Mouse (Mus musculus): ENCODE results near the gene Hdac4.

Hdac4 gene

DNA sequence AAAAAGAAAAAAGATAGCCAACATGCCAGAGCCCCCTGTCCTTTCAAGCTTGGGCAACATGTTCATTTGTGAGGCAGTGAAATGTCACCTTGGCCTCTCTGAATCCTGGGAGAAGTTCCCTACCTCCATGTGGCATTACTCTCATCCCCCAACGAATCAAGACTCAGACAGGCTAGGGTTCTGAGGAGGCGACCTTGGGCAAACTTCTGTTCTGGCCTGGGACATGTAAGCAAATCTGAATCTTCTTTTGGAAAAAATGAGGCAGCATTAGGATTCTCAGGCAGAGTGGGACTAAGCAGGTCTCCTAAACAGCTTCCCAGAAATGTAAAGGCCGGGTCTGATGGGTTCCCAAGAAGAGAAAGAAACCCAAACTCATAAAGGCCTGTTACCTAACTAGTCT lies 202.8 kb downstream of the Hdac4 start:
- in situ Hi-C loops (cut with MboI; ENCODE audit: unreplicated experiment in 2 of 2): no loop called here

DNA sequence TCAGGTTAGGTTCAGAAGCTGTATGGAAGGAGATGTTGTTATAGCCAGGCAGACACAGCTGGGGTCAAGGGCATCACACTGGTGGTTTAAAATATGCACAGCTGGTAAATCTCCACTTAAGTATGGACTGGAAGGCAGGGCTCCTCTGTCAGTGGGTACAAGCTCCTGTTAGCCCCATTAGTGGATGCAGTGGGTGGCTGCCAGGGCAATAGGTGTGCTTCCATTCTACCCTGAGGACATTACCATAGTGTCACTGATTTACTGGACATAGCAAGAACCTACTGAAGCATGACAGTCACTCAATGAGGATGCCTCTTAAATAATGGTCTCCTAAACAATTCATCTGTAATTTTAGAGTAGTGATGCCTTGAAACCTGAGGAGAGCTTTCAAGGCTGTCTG lies 203.9 kb downstream of the Hdac4 start:
- in situ Hi-C loops (cut with MboI; ENCODE audit: unreplicated experiment in 2 of 2): no loop called here

- in situ Hi-C loops (cut with MboI; ENCODE audit: unreplicated experiment in 2 of 2): no loop called here
Observed at GRCm38 (mm10) chr1:91990852-91991251, 204.6 kb downstream of the Hdac4 start.

- in situ Hi-C loops (cut with MboI; ENCODE audit: unreplicated experiment in 2 of 2): no loop called here
Observed at GRCm38 (mm10) chr1:91988866-91989265, 206.6 kb downstream of the Hdac4 start.

- in situ Hi-C loops (cut with MboI; ENCODE audit: unreplicated experiment in 2 of 2): no loop called here
Observed at GRCm38 (mm10) chr1:91987431-91987830, 208.1 kb downstream of the Hdac4 start.

DNA sequence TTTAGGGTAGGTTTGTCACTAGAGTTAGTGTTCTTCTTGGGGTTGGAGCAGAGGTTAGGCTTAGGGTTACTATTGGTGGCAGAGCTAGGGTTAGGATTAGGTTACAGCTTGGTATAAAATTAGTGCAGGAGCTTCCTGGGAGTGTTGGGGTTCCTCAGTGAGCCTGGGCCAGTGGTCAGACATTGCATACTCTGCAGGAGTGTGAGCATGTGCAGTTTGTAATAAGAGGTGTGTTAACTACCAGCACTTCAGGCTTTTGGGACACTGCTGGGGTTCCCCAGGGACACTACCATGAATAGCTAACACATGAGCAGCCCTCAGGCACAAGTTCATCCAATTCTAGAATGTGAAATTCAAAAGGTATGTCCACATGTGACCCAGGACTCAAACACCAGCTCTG lies 209.7 kb downstream of the Hdac4 start:
- in situ Hi-C loops (cut with MboI; ENCODE audit: unreplicated experiment in 2 of 2): no loop called here

DNA sequence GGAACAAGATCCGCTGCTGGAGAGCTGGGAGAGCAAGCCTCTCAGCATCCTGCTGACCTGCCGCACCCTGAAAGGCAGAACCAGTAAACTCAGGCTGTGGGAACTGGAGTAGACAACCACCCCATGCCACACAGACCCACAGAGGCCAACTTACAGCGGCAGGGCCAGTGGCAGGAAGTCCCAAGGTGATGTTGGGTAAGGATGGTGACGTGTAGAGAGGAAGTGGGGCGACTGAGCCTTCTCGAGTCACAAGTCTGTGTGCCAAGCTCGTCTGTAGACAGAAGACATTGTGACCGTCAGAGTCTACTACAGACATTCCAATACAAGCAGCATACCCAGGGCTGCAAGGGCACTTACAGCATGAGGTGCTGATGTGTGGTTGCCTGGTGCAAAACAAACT lies 211.0 kb downstream of the Hdac4 start:
- in situ Hi-C loops (cut with MboI; ENCODE audit: unreplicated experiment in 2 of 2): no loop called here

- in situ Hi-C loops (cut with MboI; ENCODE audit: unreplicated experiment in 2 of 2): no loop called here
Observed at GRCm38 (mm10) chr1:91981381-91981780, 214.1 kb downstream of the Hdac4 start.

- in situ Hi-C loops (cut with MboI; ENCODE audit: unreplicated experiment in 2 of 2): no loop called here
Observed at GRCm38 (mm10) chr1:91978443-91978842, 217.1 kb downstream of the Hdac4 start.

GRCm38 (mm10) chr1:91968710-91969379 lies 226.7 kb downstream of the Hdac4 start:
- in situ Hi-C loops (cut with MboI; ENCODE audit: unreplicated experiment in 2 of 2): no loop called here

- in situ Hi-C loops (cut with MboI; ENCODE audit: unreplicated experiment in 2 of 2): no loop called here
Observed at GRCm38 (mm10) chr1:91967041-91967440, 228.5 kb downstream of the Hdac4 start.

- in situ Hi-C loops (cut with MboI; ENCODE audit: unreplicated experiment in 2 of 2): loop anchor here (5.0 kb wide), 3 partner anchors 398 to 493 kb away; no protein-coding TSS in a partner anchor
Observed at GRCm38 (mm10) chr1:91964486-91965335, 230.8 kb downstream of the Hdac4 start.

DNA sequence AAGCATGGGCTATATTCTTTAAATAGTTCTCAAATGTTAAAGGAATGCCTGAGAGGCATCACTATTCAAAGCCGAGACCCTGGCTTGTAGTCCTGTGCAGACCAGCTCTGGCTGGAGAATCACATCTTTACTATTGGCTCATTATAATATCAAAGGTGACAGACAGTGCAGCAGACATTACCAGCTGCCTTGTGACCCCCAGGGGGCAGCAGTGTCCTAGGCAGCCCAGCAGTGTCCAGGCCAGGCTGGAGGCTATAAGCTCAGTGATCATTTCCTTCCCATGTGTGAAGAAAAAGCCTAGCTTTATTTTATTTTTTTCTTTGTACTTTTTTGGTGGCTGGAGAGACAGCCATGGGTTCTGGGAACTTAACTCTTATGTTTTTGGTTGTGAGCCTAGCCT lies 233.2 kb downstream of the Hdac4 start:
- in situ Hi-C loops (cut with MboI; ENCODE audit: unreplicated experiment in 2 of 2): loop anchor here (5.0 kb wide), 3 partner anchors 400 to 495 kb away; no protein-coding TSS in a partner anchor

DNA sequence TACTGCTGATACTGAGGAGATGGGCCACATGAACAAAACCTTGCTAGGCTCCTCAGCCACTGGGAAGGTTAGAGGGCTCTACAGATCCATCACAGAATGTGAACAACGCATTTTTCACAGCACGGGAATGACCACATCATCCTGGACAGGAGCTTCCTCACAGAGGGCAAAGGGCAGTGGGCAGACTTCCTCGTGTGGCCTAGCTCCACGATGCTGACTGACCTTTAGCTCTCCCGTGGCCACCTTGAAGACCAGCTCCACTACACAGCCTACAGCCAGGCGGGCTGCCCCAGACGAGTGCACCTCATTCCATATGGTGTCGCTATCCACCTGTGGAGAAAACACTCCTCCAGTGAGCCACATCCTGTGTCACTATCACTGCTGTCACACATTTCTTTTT lies 234.3 kb downstream of the Hdac4 start:
- in situ Hi-C loops (cut with MboI; ENCODE audit: unreplicated experiment in 2 of 2): loop anchor here (5.0 kb wide), 3 partner anchors 401 to 496 kb away; no protein-coding TSS in a partner anchor

DNA sequence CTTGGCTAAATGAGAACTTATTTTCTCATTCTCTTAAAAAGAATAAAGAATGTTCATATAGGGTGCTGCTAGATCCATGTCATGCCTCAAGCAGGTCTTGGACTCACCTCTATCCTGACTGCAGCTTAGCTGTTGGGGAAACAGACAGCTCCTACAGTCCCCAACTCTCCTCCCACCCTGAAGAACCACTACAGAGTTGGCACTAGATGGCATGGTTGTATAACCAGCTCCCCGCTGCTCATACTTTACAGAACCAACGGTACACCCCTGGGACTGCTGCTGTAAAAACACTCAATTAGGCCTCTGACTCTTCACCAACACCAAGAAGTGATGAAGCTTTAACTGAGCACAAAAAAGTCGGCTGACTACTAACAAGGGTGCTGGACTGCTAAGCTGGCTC lies 235.6 kb downstream of the Hdac4 start:
- in situ Hi-C loops (cut with MboI; ENCODE audit: unreplicated experiment in 2 of 2): loop anchor here (5.0 kb wide), 3 partner anchors 402 to 497 kb away; no protein-coding TSS in a partner anchor

- in situ Hi-C loops (cut with MboI; ENCODE audit: unreplicated experiment in 2 of 2): no loop called here
Observed at GRCm38 (mm10) chr1:91959044-91959443, 236.5 kb downstream of the Hdac4 start.

GRCm38 (mm10) chr1:91956229-91956628 lies 239.3 kb downstream of the Hdac4 start:
- in situ Hi-C loops (cut with MboI; ENCODE audit: unreplicated experiment in 2 of 2): no loop called here

GRCm38 (mm10) chr1:91954954-91955353 lies 240.5 kb downstream of the Hdac4 start:
- in situ Hi-C loops (cut with MboI; ENCODE audit: unreplicated experiment in 2 of 2): no loop called here

GRCm38 (mm10) chr1:91952912-91953311 lies 242.6 kb downstream of the Hdac4 start:
- in situ Hi-C loops (cut with MboI; ENCODE audit: unreplicated experiment in 2 of 2): no loop called here

GRCm38 (mm10) chr1:91947441-91947840 lies 248.1 kb downstream of the Hdac4 start:
- in situ Hi-C loops (cut with MboI; ENCODE audit: unreplicated experiment in 2 of 2): no loop called here

GRCm38 (mm10) chr1:91942583-91942982 lies 252.9 kb downstream of the Hdac4 start:
- in situ Hi-C loops (cut with MboI; ENCODE audit: unreplicated experiment in 2 of 2): no loop called here

- in situ Hi-C loops (cut with MboI; ENCODE audit: unreplicated experiment in 2 of 2): no loop called here
Observed at GRCm38 (mm10) chr1:91942031-91942430, 253.5 kb downstream of the Hdac4 start.

All from v-Abl transformed pro-B cells (cell line).